Mouse (Mus musculus) MEL (cell line): ENCODE measurements around the gene Frmd5.

Experiments used
- CTCF ChIP-seq, 3 experiments: IDR thresholded peaks in 2 of 3; conservative IDR thresholded peaks in 1 of 3; 2 replicates each; pipeline ENCODE4 v1.5.1; 2011 to 2012; ENCODE audit warnings: low read length in 3 of 3, low read depth in 2 of 3, mild to moderate bottlenecking in 2 of 3, improper control_type of control experiment in 1 of 3, inconsistent platforms in 1 of 3, mixed read lengths in 1 of 3, moderate library complexity in 1 of 3; ENCODE audit not compliant: control insufficient read depth in 1 of 3, insufficient read depth in 1 of 3, poor library complexity in 1 of 3, severe bottlenecking in 1 of 3
- ELF1 ChIP-seq: IDR thresholded peaks from 2 replicates; pipeline ENCODE4 v1.6.1; 2014; ENCODE audit warnings: low read depth, mild to moderate bottlenecking, inconsistent platforms, low read length, improper control_type of control experiment, moderate library complexity
- GATA1 ChIP-seq: IDR thresholded peaks from 2 replicates; pipeline ENCODE4 v1.6.1; 2011; ENCODE audit warnings: low read depth, low read length, improper control_type of control experiment
- MXI1 ChIP-seq: IDR thresholded peaks from 2 replicates; pipeline ENCODE4 v1.6.1; 2011; ENCODE audit warnings: mild to moderate bottlenecking, low read depth, low read length, improper control_type of control experiment
- POLR2A ChIP-seq, 2 experiments: IDR thresholded peaks; 2 replicates each; pipeline ENCODE4 v1.6.1; 2011 to 2012; ENCODE audit warnings: low read length in 2 of 2, mild to moderate bottlenecking in 2 of 2, control low read depth in 1 of 2, improper control_type of control experiment in 1 of 2, low read depth in 1 of 2, moderate library complexity in 1 of 2; ENCODE audit not compliant: control insufficient read depth in 1 of 2, insufficient read depth in 1 of 2, poor library complexity in 1 of 2
- SIN3A ChIP-seq: IDR thresholded peaks from 2 replicates; pipeline ENCODE4 v1.6.1; 2012; ENCODE audit warnings: low read length, improper control_type of control experiment, inconsistent platforms
- SMC3 ChIP-seq: IDR thresholded peaks from 2 replicates; pipeline ENCODE4 v1.6.1; 2011; ENCODE audit warnings: low read depth, low read length, improper control_type of control experiment

DNA sequence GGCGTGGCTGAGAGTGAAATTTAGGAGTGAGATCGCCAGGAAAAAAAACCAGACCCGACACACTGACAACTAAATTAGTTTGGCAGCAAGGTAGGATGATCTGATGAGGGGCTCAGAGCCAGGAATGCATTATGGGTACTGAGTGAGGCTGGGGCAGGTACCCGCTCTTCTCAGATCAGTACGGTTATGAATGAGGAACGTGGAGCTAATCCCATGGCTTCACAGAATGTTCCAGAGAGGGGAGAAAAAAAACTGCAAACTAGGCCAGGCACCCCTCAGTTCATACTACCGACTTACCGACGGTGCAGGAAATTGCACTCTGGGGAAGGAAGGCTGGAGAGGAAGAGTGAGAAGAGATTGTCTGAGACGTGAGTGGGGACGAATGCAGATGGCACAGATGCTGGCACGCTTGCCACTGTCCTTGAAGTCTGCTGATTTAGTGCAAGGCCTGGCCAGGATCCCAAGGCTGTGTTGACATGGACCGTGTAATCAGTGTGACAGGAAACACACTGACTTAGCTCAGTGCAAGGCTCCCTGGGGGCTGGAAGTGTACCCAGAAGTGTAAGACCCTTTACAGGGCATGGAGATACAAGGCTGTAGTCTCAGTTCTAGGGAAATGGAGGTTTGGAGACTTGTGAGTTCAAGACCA lies 223.3 kb downstream of the Frmd5 start:
- TF ChIP-seq SIN3A (no peak), MXI1 (no peak), POLR2A (IDR thresholded peaks at IDR 0.05; ENCODE audit: control insufficient read depth in 1 of 2, insufficient read depth in 1 of 2, low read depth in 1 of 2, low read length in 2 of 2, poor library complexity in 1 of 2) (no peak), GATA1 (no peak), SMC3 (no peak), CTCF (IDR thresholded peaks at IDR 0.05 in 2 of 3, conservative IDR thresholded peaks at IDR 0.05 in 1 of 3; ENCODE audit: control insufficient read depth in 1 of 3, insufficient read depth in 1 of 3, low read depth in 2 of 3, low read length in 3 of 3, poor library complexity in 1 of 3, severe bottlenecking in 1 of 3) (no peak), ELF1 (no peak)
